Mouse (Mus musculus): ENCODE results near the gene Lbhd1. TPM values are rescaled to one million over a fixed set of nuclear protein-coding genes. Genes with fewer than 3 reads are reported as not detected.

The Lbhd1 gene
- total and polyA plus RNA-seq, 2 experiments from 2014 or later, result 0.65 to 30.3 TPM

DNA sequence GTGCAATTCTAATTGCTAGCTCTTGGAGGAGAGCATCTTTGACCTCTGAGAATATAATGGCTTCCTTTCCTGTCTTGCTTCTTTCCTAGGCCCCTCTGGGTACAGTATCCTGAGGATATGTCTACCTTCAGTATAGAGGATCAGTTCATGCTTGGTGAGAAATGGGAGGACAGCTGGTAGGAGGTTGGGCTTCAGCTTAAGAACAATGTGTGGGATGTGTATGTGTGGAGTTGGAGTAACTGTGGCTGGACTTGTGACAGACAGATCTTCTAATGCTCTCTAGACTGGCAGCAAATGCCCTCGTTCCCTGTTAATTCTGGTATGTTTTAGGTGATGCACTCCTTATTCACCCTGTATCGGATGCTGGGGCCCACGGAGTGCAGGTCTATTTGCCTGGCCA is 30.7 kb downstream of the Lbhd1 start:
- Histone ChIP-seq H3K4me1 (ENCODE audit: control insufficient read depth, insufficient read depth) (no peaks in the 10 kb centered on the region), H3K36me3 (replicated peaks; ENCODE audit: control insufficient read depth, insufficient read depth, low read length) (peaks cover 79% of the 10 kb centered on the region), H3K9ac (replicated peaks; ENCODE audit: low read depth, low read length) (no peak overlapping the region), H3K27ac (ENCODE audit: low read depth) (no peak overlapping the region), H3K4me3 (ENCODE audit: low read depth, low read length) (no peak overlapping the region), H3K27me3 (ENCODE audit: control insufficient read depth, insufficient read depth, low read length) (no peaks in the 10 kb centered on the region), H3K4me2 (ENCODE audit: low read depth, low read length) (no peak overlapping the region), H3K9me3 (replicated peaks; ENCODE audit: control insufficient read depth, low read length) (no peaks in the 10 kb centered on the region)
- 90% methylated on average over 3 of the region's 3 CpGs for WGBS
- no peak for ATAC-seq (ENCODE audit: insufficient read depth, low read depth)
- no peak for TF ChIP-seq CTCF (IDR thresholded peaks at IDR 0.05; ENCODE audit: low read depth)
- TF ChIP-seq EP300 (IDR thresholded peaks at IDR 0.05; ENCODE audit: low read depth), result no peak
- DNase-seq (ENCODE audit: low spot score), result no peak

DNA sequence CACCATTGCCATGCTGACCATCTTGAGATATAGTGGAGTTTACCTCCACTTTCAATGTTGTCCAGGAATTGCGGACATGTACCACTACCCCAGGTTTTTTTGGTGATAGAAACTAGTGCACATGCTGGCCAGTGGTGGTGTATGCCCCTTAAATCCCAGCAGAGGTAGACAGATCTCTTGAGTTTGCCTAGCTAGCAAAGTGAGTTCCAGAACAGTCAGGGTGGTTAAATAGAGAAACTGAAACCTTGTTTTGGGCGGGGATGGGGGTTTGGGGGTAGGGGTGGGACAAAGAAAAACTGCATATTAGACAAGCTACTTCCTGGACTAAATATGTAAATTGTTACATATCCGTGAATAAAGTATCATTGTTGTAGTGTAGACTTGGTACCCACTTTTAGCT is 35.5 kb downstream of the Lbhd1 start:
- no peaks in the 10 kb centered on the region for H3K9me3 ChIP-seq (replicated peaks; ENCODE audit: control insufficient read depth, low read length)
- peaks cover 15% of the 10 kb centered on the region for H3K4me1 ChIP-seq (ENCODE audit: control insufficient read depth, insufficient read depth)
- H3K27me3 ChIP-seq (ENCODE audit: control insufficient read depth, insufficient read depth, low read length), result no peaks in the 10 kb centered on the region
- H3K36me3 ChIP-seq (replicated peaks; ENCODE audit: control insufficient read depth, insufficient read depth, low read length), result peaks cover 42% of the 10 kb centered on the region
- no peak overlapping the region for H3K27ac ChIP-seq (ENCODE audit: low read depth)
- H3K4me2 ChIP-seq (ENCODE audit: low read depth, low read length), result no peak overlapping the region
- WGBS, result 89% methylated on average over 3 of the region's 3 CpGs
- H3K4me3 ChIP-seq (ENCODE audit: low read depth, low read length), result no peak overlapping the region
- H3K9ac ChIP-seq (replicated peaks; ENCODE audit: low read depth, low read length), result no peak overlapping the region
- ATAC-seq (ENCODE audit: insufficient read depth, low read depth) (no peak), DNase-seq (ENCODE audit: low spot score) (no peak)
- no peak for TF ChIP-seq EP300 (IDR thresholded peaks at IDR 0.05; ENCODE audit: low read depth)

DNA sequence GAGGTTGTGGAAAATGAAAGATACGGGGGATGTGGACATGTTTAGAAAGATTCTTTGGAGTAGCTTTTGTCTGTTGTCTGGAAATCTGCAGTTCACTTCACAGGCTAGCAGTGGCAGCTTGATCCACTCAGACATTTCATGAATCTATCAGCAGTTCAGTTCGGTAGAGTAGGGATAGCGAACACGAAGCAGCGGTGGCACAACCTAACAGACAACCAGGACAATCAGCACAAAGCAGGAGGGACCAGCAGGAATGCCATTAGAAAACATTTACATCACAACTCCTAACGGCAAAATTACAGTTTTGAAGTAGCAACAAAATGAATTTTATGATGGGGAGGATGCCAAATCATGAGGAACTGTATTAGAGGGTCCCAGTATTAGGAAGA is 36.1 kb downstream of the Lbhd1 start:
- 54% methylated on average over 6 of the region's 6 CpGs for WGBS
- H3K9me3 ChIP-seq (replicated peaks; ENCODE audit: control insufficient read depth, low read length), result no peaks in the 10 kb centered on the region

GRCm38 (mm10) chr19:8920073-8920736 is 36.7 kb downstream of the Lbhd1 start, which contains the start of gene B3gat3:
TSS of gene B3gat3 (plus strand) at chr19:8920374.
- H3K9ac ChIP-seq (replicated peaks; ENCODE audit: low read depth, low read length), result peak within 1 kb of the TSS; percentile 81
- no peaks in the 10 kb centered on the region for H3K9me3 ChIP-seq (replicated peaks; ENCODE audit: control insufficient read depth, low read length)
- WGBS, result 2% methylated on average over 49 of the region's 50 CpGs
- H3K27me3 ChIP-seq (ENCODE audit: control insufficient read depth, insufficient read depth, low read length), result no peaks in the 10 kb centered on the region
- ATAC-seq (ENCODE audit: insufficient read depth, low read depth) (peak; percentile 97), DNase-seq (ENCODE audit: low spot score) (peak; percentile 92)
- H3K4me2 ChIP-seq (ENCODE audit: low read depth, low read length), result peak within 1 kb of the TSS; percentile 90
- H3K27ac ChIP-seq (ENCODE audit: low read depth), result peak within 1 kb of the TSS; percentile 87
- peak within 1 kb of the TSS; percentile 75 for H3K4me3 ChIP-seq (ENCODE audit: low read depth, low read length)
- peaks cover 30% of the 10 kb centered on the region for H3K36me3 ChIP-seq (replicated peaks; ENCODE audit: control insufficient read depth, insufficient read depth, low read length)
- no peak for TF ChIP-seq CTCF (IDR thresholded peaks at IDR 0.05; ENCODE audit: low read depth)
- no peak for TF ChIP-seq EP300 (IDR thresholded peaks at IDR 0.05; ENCODE audit: low read depth)
- peaks cover 15% of the 10 kb centered on the region for H3K4me1 ChIP-seq (ENCODE audit: control insufficient read depth, insufficient read depth)

More for the DNA sequence above, 36.1 kb downstream of the Lbhd1 start:
- TF ChIP-seq CTCF (IDR thresholded peaks at IDR 0.05; ENCODE audit: low read depth) (no peak), EP300 (IDR thresholded peaks at IDR 0.05; ENCODE audit: low read depth) (no peak)
- no peak for ATAC-seq (ENCODE audit: insufficient read depth, low read depth)
- Histone ChIP-seq H3K4me1 (ENCODE audit: control insufficient read depth, insufficient read depth) (peaks cover 15% of the 10 kb centered on the region), H3K4me3 (ENCODE audit: low read depth, low read length) (peak overlapping the region; percentile 75), H3K27me3 (ENCODE audit: control insufficient read depth, insufficient read depth, low read length) (no peaks in the 10 kb centered on the region), H3K9ac (replicated peaks; ENCODE audit: low read depth, low read length) (peak overlapping the region; percentile 81; the same call in 1 of the 2 replicates), H3K27ac (ENCODE audit: low read depth) (peak overlapping the region; percentile 87), H3K36me3 (replicated peaks; ENCODE audit: control insufficient read depth, insufficient read depth, low read length) (peaks cover 36% of the 10 kb centered on the region), H3K4me2 (ENCODE audit: low read depth, low read length) (peak overlapping the region; percentile 90)
- DNase-seq (ENCODE audit: low spot score), result no peak

- Histone ChIP-seq H3K27ac (ENCODE audit: low read depth) (peak overlapping the region; percentile 87), H3K4me2 (ENCODE audit: low read depth, low read length) (peak overlapping the region; percentile 90), H3K9me3 (replicated peaks; ENCODE audit: control insufficient read depth, low read length) (no peaks in the 10 kb centered on the region), H3K9ac (replicated peaks; ENCODE audit: low read depth, low read length) (peak overlapping the region; percentile 81), H3K27me3 (ENCODE audit: control insufficient read depth, insufficient read depth, low read length) (no peaks in the 10 kb centered on the region), H3K4me1 (ENCODE audit: control insufficient read depth, insufficient read depth) (peaks cover 15% of the 10 kb centered on the region), H3K36me3 (replicated peaks; ENCODE audit: control insufficient read depth, insufficient read depth, low read length) (peaks cover 28% of the 10 kb centered on the region), H3K4me3 (ENCODE audit: low read depth, low read length) (peak overlapping the region; percentile 75)
- DNase-seq (ENCODE audit: low spot score) (peak; percentile 55), ATAC-seq (ENCODE audit: insufficient read depth, low read depth) (no peak)
- 3% methylated on average over 6 of the region's 6 CpGs for WGBS
- TF ChIP-seq EP300 (IDR thresholded peaks at IDR 0.05; ENCODE audit: low read depth) (no peak), CTCF (IDR thresholded peaks at IDR 0.05; ENCODE audit: low read depth) (no peak)
These were observed 37.3 kb downstream of the Lbhd1 start for GRCm38 (mm10) chr19:8920836-8921291.
